Mouse (Mus musculus): ENCODE measurements around the gene Gtf3c3. TPM values are rescaled to one million over a fixed set of nuclear protein-coding genes. Genes with fewer than 3 reads are reported as not detected.

Gtf3c3 gene
- 31.9 and 33.0 TPM in 2 replicates for polyA plus RNA-seq (2016; fragmentation: Nextera tagmentation; extraction: Ambion mirVana)

DNA sequence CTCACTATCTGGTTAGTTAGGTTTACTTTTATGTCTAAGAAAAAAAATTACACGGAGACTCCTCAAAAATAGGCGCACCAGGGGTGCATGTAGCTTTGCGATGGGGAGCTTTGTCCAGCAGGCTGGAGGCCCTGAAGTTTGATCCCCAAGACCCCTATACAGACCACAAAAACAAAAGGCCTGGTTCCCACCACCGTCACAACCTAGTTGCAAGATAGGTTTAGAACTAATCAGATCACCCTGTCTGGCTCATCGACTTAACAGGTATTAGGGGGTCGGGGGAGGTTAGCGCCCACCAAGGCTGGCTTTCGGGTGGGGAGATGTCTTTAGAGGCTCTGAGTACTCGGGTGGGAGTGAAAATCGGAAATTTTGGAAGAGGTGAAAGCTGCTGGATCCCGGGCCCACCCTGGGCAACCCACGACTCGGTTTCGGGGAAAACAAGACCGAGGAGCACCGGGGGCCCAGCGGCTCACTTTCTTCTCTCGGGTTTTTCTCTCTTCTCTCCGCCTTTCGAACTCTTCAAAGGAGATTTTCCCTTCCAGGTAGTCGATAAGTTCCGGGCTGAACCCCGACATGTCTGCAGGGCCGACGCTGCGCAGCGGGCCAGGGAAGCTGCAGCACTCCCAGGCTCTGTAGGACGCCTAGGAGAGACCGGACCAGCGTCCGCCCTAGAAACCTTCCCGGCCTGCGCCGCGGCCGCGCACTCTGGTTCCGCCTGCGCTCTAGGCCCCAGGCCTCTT is at the start of gene Gtf3c3:
Gene Gtf3c3 (minus strand): TSS at position 632 of the 740 bp plus-strand sequence.
- H3K27ac ChIP-seq: peak within 1 kb of the TSS; percentile 90
- WGBS: 4% methylated on average over 39 of the region's 39 CpGs

DNA sequence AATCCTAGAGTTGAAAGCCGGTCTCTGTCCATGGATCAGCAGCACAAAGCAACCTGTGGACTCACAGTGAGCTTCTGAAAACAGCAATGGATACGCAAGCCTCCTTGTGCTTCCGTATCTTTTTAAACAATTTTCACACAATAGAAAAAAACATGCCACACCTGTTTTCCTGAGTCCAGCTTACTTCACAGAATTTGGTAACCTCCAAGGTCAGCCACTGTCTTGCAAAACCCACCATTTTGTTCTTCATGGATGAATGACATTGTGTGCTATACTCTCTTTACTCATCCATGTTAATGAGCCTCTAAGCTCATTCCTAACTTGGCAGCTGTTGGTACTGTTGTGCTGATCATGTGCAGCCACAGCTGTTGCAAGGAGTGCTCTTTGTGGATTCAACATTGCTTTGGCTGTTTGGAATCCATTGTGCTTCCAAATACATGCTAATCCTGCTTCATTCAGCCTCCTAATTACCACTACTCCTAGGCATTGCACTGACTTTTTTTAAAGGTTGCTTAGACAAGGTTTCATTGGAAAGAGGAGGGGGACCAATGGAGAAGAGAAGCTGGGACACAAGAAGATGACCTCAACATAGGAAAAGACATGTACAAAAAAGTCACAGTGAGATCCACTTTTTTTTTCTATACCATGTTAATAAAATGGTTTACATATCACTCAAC is 46.1 kb upstream of the Gtf3c3 start:
- H3K27me3 ChIP-seq (ENCODE audit: poor library complexity, severe bottlenecking): no peaks in the 10 kb centered on the region
- H3K27ac ChIP-seq: no peak overlapping the region
- H3K36me3 ChIP-seq (replicated peaks): peaks cover 42% of the 10 kb centered on the region
- WGBS: 85% methylated on average over 3 of the region's 3 CpGs
- DNase-seq (ENCODE audit: extremely low spot score, low spot score): no peak
- H3K4me3 ChIP-seq: no peak overlapping the region
- peaks cover 3% of the 10 kb centered on the region; the same call in 1 of the 2 replicates for H3K4me1 ChIP-seq
- H3K9me3 ChIP-seq: no peaks in the 10 kb centered on the region

More for the DNA sequence above, at the start of gene Gtf3c3:
- H3K27me3 ChIP-seq (ENCODE audit: poor library complexity, severe bottlenecking): no peaks in the 10 kb centered on the region
- peaks cover 16% of the 10 kb centered on the region for H3K36me3 ChIP-seq (replicated peaks)
- H3K4me3 ChIP-seq: peak within 1 kb of the TSS; percentile 82
- H3K9me3 ChIP-seq: no peaks in the 10 kb centered on the region
- DNase-seq (ENCODE audit: extremely low spot score, low spot score): peak; percentile 78
- H3K4me1 ChIP-seq: peaks cover 20% of the 10 kb centered on the region

DNA sequence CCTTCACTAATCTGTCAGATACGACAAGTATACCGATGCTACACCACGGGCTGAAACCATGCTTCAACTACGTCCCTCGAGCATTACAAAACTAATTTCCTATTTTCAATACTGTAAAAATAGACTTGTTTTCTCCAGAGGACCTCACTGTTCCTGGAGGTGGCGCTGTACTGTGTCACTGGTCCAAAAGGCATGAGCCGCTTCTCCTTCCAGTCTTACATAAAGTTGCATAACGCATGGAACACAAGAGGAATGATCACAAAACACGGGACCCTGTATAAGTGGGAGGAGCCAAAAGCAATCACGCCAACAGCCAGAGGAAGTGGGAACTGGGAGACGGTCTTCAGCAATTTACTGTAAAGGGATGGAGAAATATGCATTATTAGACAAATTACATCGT is 41.7 kb upstream of the Gtf3c3 start:
- H3K27ac ChIP-seq: no peak overlapping the region
- no peak overlapping the region for H3K4me3 ChIP-seq
- WGBS: 95% methylated on average over 12 of the region's 12 CpGs
- peaks cover 37% of the 10 kb centered on the region for H3K36me3 ChIP-seq (replicated peaks)
- no peaks in the 10 kb centered on the region for H3K27me3 ChIP-seq (ENCODE audit: poor library complexity, severe bottlenecking)
- peaks cover 3% of the 10 kb centered on the region; the same call in 1 of the 2 replicates for H3K4me1 ChIP-seq
- no peaks in the 10 kb centered on the region for H3K9me3 ChIP-seq
- no peak for DNase-seq (ENCODE audit: extremely low spot score, low spot score)

DNA sequence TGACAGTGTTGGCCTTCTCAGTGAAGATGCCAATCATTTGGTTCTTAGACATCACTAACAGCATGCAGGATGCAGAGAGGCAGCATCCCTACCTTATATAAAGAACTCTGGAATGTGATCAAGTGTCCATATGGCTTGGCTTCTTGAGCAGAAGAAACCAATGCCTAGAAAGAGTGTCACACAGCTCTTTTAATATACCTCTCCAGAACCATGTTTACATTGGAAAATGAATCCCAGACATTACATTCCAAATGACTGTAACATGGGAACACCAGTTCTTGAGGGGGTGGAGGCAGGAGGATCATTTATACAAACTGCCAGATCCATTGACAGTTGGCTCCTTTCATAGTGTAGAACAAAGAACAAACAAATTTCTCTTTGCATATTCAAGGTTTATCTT is 29.9 kb upstream of the Gtf3c3 start:
- no peaks in the 10 kb centered on the region for H3K36me3 ChIP-seq (replicated peaks)
- no peak overlapping the region for H3K4me3 ChIP-seq
- H3K27ac ChIP-seq: no peak overlapping the region
- H3K4me1 ChIP-seq: no peaks in the 10 kb centered on the region
- no peak for DNase-seq (ENCODE audit: extremely low spot score, low spot score)
- no peaks in the 10 kb centered on the region for H3K27me3 ChIP-seq (ENCODE audit: poor library complexity, severe bottlenecking)
- no peaks in the 10 kb centered on the region for H3K9me3 ChIP-seq

DNA sequence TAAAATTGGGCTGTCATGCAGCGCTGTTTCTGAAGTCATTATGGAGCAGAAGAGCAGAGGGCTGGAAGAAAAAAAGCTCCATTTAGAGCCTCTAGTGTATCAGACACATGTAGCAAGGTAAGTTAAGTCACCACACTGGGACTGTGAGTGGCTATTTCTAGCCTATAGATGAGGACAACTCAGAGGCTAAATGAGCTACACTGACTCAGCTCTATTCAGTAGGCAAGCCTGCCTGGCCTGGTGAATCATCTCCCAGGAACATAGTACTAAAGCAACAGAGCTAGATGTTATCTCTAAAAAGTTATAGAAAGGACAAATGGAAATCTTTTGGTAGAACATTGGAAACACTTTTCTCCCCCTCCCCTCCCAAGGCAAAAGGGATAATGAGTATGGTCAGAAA is 28.6 kb upstream of the Gtf3c3 start:
- Histone ChIP-seq H3K27ac (no peak overlapping the region), H3K36me3 (replicated peaks) (no peaks in the 10 kb centered on the region), H3K4me3 (no peak overlapping the region), H3K4me1 (no peaks in the 10 kb centered on the region), H3K27me3 (ENCODE audit: poor library complexity, severe bottlenecking) (no peaks in the 10 kb centered on the region), H3K9me3 (no peaks in the 10 kb centered on the region)
- no peak for DNase-seq (ENCODE audit: extremely low spot score, low spot score)
- WGBS: 94% methylated on average over 1 of the region's 1 CpGs

DNA sequence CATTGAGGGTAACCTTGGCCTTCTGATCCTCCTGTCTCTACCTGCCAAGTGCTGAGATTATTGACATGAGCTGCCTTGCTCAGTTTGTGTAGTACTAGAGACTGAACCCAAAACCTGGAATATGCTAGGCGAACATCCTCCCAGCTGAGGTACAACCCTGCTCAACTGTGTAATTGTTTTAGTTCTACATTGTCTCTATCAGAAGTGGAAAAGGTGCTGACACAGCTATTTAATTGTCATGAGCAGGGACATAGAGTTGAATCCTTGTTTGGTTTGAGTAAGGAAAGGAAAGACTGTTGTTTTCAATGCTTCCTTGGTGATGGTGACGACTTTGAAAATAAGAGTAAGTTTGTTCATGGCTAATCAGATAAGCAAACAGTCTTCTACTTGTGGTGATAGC is 13.3 kb upstream of the Gtf3c3 start:
- H3K9me3 ChIP-seq: no peaks in the 10 kb centered on the region
- no peaks in the 10 kb centered on the region for H3K36me3 ChIP-seq (replicated peaks)
- H3K27ac ChIP-seq: no peak overlapping the region
- no peaks in the 10 kb centered on the region for H3K4me1 ChIP-seq
- no peak overlapping the region for H3K4me3 ChIP-seq
- no peak for DNase-seq (ENCODE audit: extremely low spot score, low spot score)
- 87% methylated on average over 2 of the region's 2 CpGs for WGBS
- H3K27me3 ChIP-seq (ENCODE audit: poor library complexity, severe bottlenecking): no peaks in the 10 kb centered on the region

DNA sequence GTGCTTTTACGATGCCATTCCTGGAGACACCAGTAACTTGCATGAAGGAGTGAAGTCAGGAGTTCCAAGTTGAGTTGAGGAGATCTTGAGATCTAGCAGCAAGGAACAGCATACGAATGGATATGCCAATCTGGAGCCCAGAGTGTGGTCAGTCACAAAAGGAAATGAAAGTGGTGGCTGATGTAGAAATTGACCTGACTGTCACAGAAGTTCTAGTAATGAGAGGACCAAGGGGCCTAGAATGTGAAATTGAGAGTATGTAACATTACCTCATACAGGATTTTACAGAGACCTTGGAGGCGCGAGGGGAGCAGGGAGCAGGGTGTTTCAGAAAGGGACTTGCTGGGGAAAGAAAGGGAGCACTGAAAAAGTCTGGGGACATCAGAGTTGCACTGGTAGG is 10.1 kb upstream of the Gtf3c3 start:
- WGBS: 84% methylated on average over 4 of the region's 4 CpGs
- H3K4me3 ChIP-seq: no peak overlapping the region
- no peaks in the 10 kb centered on the region for H3K4me1 ChIP-seq
- no peak for DNase-seq (ENCODE audit: extremely low spot score, low spot score)
- no peaks in the 10 kb centered on the region for H3K36me3 ChIP-seq (replicated peaks)
- H3K9me3 ChIP-seq: no peaks in the 10 kb centered on the region
- H3K27ac ChIP-seq: no peak overlapping the region
- H3K27me3 ChIP-seq (ENCODE audit: poor library complexity, severe bottlenecking): no peaks in the 10 kb centered on the region

DNA sequence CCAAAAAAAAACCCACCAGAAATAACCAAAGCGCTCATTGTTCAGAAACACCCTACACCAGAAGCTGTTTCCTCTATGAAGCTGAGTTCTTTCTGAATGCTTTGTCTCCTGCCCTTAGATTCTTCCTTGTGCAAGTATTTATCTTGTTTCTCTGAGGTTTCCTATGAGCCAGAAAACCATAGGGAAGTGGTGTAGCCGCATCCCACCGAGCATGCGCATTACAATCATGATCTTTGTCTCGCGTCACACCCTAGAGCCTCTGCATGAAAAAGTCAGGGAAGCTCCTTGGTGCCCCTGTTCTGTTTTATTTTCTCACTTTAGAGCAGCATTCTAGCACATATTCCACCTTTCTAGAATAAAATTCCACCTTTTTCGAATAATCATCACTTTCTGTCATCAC is 4.9 kb upstream of the Gtf3c3 start:
- WGBS: 67% methylated on average over 7 of the region's 7 CpGs
- Histone ChIP-seq H3K4me3 (no peak overlapping the region), H3K9me3 (no peaks in the 10 kb centered on the region), H3K4me1 (no peaks in the 10 kb centered on the region), H3K36me3 (replicated peaks) (no peaks in the 10 kb centered on the region), H3K27ac (no peak overlapping the region), H3K27me3 (ENCODE audit: poor library complexity, severe bottlenecking) (no peaks in the 10 kb centered on the region)
- DNase-seq (ENCODE audit: extremely low spot score, low spot score): no peak

DNA sequence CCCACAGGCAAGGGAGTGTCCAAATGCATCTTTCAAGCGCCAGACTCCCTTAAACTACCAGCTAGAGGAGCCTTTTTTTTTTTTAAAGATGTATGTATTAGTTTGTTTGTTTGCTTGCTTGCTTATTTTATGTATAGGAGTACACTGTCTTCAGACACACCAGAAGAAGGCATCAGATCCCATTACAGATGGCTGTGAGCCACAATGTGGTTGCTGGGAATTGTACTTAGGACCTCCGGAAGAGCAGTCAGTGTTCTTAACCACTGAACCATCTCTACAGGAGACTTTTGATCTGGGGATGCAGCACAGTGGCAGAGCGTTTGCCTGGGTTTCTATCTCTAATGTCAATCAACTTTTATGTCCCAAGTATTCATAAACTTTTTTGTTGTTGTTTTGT is 307 bp upstream of the Gtf3c3 start:
- no peak for DNase-seq (ENCODE audit: extremely low spot score, low spot score)
- Histone ChIP-seq H3K4me1 (peaks cover 20% of the 10 kb centered on the region), H3K36me3 (replicated peaks) (peaks cover 10% of the 10 kb centered on the region), H3K27ac (peak overlapping the region; percentile 90), H3K9me3 (no peaks in the 10 kb centered on the region), H3K4me3 (peak overlapping the region; percentile 82), H3K27me3 (ENCODE audit: poor library complexity, severe bottlenecking) (no peaks in the 10 kb centered on the region)
- WGBS: 52% methylated on average over 3 of the region's 3 CpGs

DNA sequence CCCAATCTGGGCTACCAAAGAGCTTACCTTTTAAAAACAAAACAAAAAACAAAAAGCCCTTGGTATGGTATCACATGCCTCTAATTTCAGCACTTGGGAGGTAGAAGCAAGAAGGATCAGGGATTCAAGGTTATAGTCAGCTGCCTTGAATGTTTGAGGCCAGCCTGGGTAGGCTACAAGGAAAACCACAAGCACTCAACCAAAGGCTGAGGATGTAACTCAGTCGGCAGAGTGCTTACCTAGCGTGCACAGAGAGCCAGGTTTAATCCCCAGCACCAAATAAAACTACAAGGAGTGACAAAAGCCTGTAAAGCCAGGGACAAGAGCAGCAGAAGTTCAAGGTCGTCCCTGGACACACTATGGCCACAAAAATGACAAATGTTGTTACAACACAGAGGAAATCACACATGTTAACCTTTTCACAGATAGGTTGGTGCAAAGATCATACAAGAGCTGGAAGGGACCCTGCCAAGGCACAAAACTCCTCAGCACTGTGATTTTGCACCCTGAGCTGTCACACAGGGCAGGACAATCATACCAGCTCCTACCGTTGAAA is 16.5 kb downstream of the Gtf3c3 start:
- H3K27me3 ChIP-seq (ENCODE audit: poor library complexity, severe bottlenecking): no peaks in the 10 kb centered on the region
- WGBS: 89% methylated on average over 4 of the region's 4 CpGs
- peaks cover 87% of the 10 kb centered on the region for H3K36me3 ChIP-seq (replicated peaks)
- DNase-seq (ENCODE audit: extremely low spot score, low spot score): no peak
- H3K4me3 ChIP-seq: no peak overlapping the region
- no peak overlapping the region for H3K27ac ChIP-seq
- no peaks in the 10 kb centered on the region for H3K4me1 ChIP-seq
- no peaks in the 10 kb centered on the region for H3K9me3 ChIP-seq

DNA sequence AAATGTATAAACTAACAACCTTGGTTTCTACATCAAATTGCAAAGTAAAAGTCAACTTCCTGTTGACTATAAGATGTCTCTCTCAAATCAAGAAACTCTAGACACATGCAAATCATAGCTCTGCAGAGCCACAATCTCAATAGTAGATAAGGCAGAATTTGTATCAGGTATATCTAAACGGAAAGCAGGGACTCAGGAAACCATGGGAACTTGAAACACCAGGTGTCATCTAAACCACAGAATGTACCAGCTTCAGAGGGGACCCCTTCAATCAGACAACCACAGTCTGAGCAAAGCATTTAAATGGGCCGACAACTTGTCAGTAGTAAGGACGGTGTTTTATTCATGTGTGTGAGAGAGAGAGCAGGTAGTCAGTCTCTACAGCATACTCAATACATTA is 17.1 kb downstream of the Gtf3c3 start:
- no peak for DNase-seq (ENCODE audit: extremely low spot score, low spot score)
- H3K27me3 ChIP-seq (ENCODE audit: poor library complexity, severe bottlenecking): no peaks in the 10 kb centered on the region
- WGBS: 95% methylated on average over 3 of the region's 3 CpGs
- H3K27ac ChIP-seq: no peak overlapping the region
- no peak overlapping the region for H3K4me3 ChIP-seq
- H3K4me1 ChIP-seq: no peaks in the 10 kb centered on the region
- peaks cover 85% of the 10 kb centered on the region for H3K36me3 ChIP-seq (replicated peaks)
- H3K9me3 ChIP-seq: no peaks in the 10 kb centered on the region

DNA sequence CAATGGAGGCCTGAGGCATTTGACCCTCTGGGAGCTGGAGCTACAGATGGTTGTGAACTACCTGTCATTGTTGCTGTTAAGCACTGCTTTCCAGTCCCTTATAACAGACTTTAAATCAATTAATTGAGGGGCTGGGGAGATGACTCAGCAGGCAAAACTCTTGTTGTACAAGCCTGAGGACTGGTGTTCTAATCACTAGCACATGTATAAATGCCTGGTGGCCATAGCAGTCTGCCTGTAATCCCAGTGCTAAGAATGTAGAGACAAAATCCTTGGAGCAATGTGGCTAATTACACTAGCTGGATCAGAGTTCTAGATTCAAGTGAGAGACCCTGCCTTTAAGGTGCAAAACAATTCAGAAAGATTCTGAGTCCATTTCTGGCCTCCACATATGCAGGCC is 36.0 kb downstream of the Gtf3c3 start:
- Histone ChIP-seq H3K4me3 (no peak overlapping the region), H3K27ac (no peak overlapping the region), H3K9me3 (no peaks in the 10 kb centered on the region), H3K36me3 (replicated peaks) (peaks cover 82% of the 10 kb centered on the region), H3K27me3 (ENCODE audit: poor library complexity, severe bottlenecking) (no peaks in the 10 kb centered on the region), H3K4me1 (no peaks in the 10 kb centered on the region)
- no peak for DNase-seq (ENCODE audit: extremely low spot score, low spot score)

DNA sequence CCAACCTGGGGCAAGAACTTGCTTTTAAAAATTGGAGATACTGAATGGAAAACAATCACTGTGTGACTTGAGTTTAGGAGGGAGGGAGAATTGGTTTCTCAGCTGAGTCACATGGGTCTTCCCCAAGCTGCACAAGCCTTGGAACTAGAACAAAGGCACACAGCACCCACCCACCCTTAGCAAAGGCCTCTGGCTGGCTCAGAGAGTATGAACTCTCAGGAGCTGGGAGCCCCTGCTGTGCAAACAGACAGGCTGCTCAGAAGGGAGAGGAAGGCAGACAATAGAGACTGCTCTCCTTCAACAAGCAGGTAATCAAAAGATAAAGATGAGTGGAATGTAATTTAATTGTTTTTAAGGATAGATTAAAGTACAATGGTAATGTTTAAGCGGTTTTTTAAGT is 54.5 kb downstream of the Gtf3c3 start:
- no peak for DNase-seq (ENCODE audit: extremely low spot score, low spot score)
- Histone ChIP-seq H3K27ac (no peak overlapping the region), H3K4me1 (no peaks in the 10 kb centered on the region), H3K36me3 (replicated peaks) (peaks cover 13% of the 10 kb centered on the region), H3K4me3 (no peak overlapping the region), H3K27me3 (ENCODE audit: poor library complexity, severe bottlenecking) (no peaks in the 10 kb centered on the region), H3K9me3 (no peaks in the 10 kb centered on the region)
- 13% methylated on average over 1 of the region's 1 CpGs for WGBS

Measured in forebrain, embryonic 10.5 days (tissue).